Mouse (Mus musculus) embryonic facial prominence, embryonic 13.5 days (tissue): ENCODE data around the gene Fmo5. TPM values are rescaled to one million over a fixed set of nuclear protein-coding genes. Genes with fewer than 3 reads are reported as not detected.

Source experiments
- ATAC-seq: fragments of 200-750 bp; cut with Nextera tagmentation; 2 replicates; pipeline ENCODE4 v1.8.0; 2017; ENCODE audit warnings: low read depth; ENCODE audit not compliant: insufficient number of reproducible peaks, insufficient read depth, low FRiP score, low TSS enrichment
- H3K27ac ChIP-seq: fragments of 300-500 bp; sonication (generic); 2 replicates; pipeline ENCODE4 v1.5.1; 2015; ENCODE audit warnings: moderate library complexity, mild to moderate bottlenecking, inconsistent platforms
- H3K27me3 ChIP-seq: fragments of 300-500 bp; sonication (generic); 2 replicates; pipeline ENCODE4 v1.6.1; 2015; ENCODE audit warnings: mild to moderate bottlenecking, inconsistent platforms
- H3K36me3 ChIP-seq: fragments of 300-500 bp; sonication (generic); 2 replicates; pipeline ENCODE4 v1.6.1; 2015; ENCODE audit warnings: mild to moderate bottlenecking, inconsistent platforms
- H3K4me1 ChIP-seq: fragments of 300-500 bp; sonication (generic); 2 replicates; pipeline ENCODE4 v1.6.1; 2015; ENCODE audit warnings: inconsistent platforms
- H3K4me2 ChIP-seq: fragments of 300-500 bp; sonication (generic); 2 replicates; pipeline ENCODE4 v1.6.1; 2015; ENCODE audit warnings: moderate library complexity, mild to moderate bottlenecking, inconsistent platforms
- H3K4me3 ChIP-seq: fragments of 300-500 bp; sonication (generic); 2 replicates; pipeline ENCODE4 v1.5.1; 2015; ENCODE audit warnings: mild to moderate bottlenecking, inconsistent platforms
- H3K9ac ChIP-seq: fragments of 300-500 bp; sonication (generic); 2 replicates; pipeline ENCODE4 v1.6.1; 2015; ENCODE audit warnings: mild to moderate bottlenecking, inconsistent platforms
- H3K9me3 ChIP-seq: fragments of 300-500 bp; sonication (generic); 2 replicates; pipeline ENCODE4 v1.6.1; 2016; ENCODE audit warnings: inconsistent platforms
- WGBS: fragments of 180-500 bp; shearing (Covaris S2); methylation state at CpG from one replicate; pipeline ENCODE4 v1.1.7; 2015; ENCODE audit warnings: mixed read lengths; 5-methylcytosine and 5-hydroxymethylcytosine counted together
- polyA plus RNA-seq: library from polyadenylated mRNA; unstranded; fragments of >200 nt; fragmentation: Nextera tagmentation; extraction: Ambion mirVana; gene quantifications from 2 replicates; pipeline ENCODE4 v1.2.1, GENCODE M21; 2015

Gene Fmo5
- 2.1 and 3.1 TPM in 2 replicates for polyA plus RNA-seq

DNA sequence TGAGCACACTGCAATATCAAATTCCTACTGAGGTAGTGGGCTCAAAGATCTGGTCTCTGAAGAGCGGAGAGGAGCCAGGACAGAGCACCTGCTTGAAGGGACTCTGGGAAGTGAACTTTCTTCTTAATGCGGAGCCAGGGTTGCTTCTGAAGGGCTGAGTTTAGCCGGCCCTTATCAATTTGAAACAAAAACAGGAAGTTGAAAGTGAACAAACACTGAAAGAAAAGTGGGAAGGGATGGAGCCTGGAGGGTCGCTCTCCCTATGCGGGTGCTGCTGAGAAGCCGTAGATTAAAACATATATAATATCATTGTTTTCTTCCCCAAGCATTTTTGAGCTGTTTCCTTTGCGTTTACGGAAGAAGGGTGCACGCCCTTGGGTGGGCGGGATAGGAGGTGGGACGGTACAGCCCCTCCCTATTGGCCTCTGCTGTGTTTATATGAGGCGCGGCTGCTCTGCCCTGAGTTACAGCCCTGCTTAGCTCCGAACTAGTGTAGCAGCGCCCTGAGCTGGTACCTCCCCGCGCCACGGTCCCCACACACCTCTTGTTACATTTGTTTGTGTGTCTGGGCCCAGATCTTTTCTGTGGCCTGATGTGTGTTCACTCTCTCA lies at the start of gene Fmo5:
Gene Fmo5, plus strand, starts transcription at position 414 of the 611 bp plus-strand sequence.
- Histone ChIP-seq H3K4me3 (peak within 1 kb of the TSS; percentile 46), H3K36me3 (no peaks in the 10 kb centered on the region)
- peak; percentile 79; the same call in 1 of the 2 replicates for ATAC-seq

GRCm38 (mm10) chr3:97585383-97586160 lies 43.0 kb upstream of the Fmo5 start:
- H3K9ac ChIP-seq, result no peak overlapping the region
- H3K27me3 ChIP-seq, result no peaks in the 10 kb centered on the region
- no peaks in the 10 kb centered on the region for H3K9me3 ChIP-seq
- H3K4me1 ChIP-seq, result no peaks in the 10 kb centered on the region
- H3K27ac ChIP-seq, result no peak overlapping the region
- ATAC-seq, result 0 out of 2 replicates have a peak, but pooled peaks have one; percentile 56
- no peak overlapping the region for H3K4me3 ChIP-seq
- H3K36me3 ChIP-seq, result peaks cover 50% of the 10 kb centered on the region
- 68% methylated on average over 18 of the region's 18 CpGs for WGBS
- no peak overlapping the region for H3K4me2 ChIP-seq

More for the DNA sequence above, at the start of gene Fmo5:
- Histone ChIP-seq H3K9ac (peak within 1 kb of the TSS; percentile 65), H3K27ac (no peak within 1 kb of the TSS), H3K9me3 (no peaks in the 10 kb centered on the region), H3K4me1 (peaks cover 5% of the 10 kb centered on the region; the same call in 1 of the 2 replicates), H3K27me3 (no peaks in the 10 kb centered on the region; the same call in 1 of the 2 replicates), H3K4me2 (peak within 1 kb of the TSS; percentile 68)
- 2% methylated on average over 18 of the region's 18 CpGs for WGBS

DNA sequence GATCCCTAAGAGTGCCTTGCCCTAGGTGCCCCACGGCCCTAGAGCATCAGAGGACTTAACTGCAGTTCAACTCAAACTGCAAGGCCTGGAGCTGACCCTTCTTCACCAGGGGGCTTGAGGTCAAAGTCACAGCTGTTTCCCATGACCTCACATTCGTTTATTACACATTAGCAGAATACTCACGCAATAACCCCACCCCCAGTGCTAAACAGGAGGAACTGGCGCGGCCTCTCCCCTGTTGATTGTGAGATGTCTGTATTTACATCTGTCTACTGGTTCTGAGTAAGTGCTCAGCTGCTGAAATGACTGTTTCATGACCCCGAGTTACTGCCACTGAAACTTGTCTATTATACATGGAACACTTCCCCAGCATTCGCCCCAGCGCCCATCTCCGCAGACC lies 40.9 kb upstream of the Fmo5 start:
- no peak for ATAC-seq
- 80% methylated on average over 9 of the region's 9 CpGs for WGBS
- no peaks in the 10 kb centered on the region for H3K27me3 ChIP-seq

DNA sequence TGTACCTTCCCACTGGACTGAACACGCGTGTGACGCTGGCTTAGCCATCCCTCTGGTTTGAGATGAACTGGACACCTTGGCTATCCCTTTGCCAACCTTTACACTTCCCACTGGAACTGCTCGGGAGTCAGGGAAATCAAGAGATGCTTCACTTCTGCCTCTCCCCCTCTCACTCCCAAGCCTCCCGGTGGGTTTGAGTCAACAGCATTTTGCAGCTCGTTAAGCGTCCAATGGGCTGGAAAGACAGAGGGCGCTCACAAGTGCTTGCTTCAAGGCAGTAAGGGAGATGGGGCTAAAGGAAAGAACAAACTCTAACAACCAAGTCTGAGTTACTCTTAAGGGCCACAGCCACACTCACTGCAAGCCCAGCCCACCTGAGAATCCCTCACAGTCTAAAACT lies 37.9 kb upstream of the Fmo5 start:
- Histone ChIP-seq H3K9ac (no peak overlapping the region), H3K4me2 (no peak overlapping the region), H3K27me3 (no peaks in the 10 kb centered on the region), H3K27ac (no peak overlapping the region), H3K4me3 (no peak overlapping the region), H3K9me3 (no peaks in the 10 kb centered on the region), H3K4me1 (no peaks in the 10 kb centered on the region), H3K36me3 (peaks cover 51% of the 10 kb centered on the region)
- WGBS, result 70% methylated on average over 8 of the region's 8 CpGs
- ATAC-seq, result no peak

More for the DNA sequence above, 40.9 kb upstream of the Fmo5 start:
- no peaks in the 10 kb centered on the region for H3K4me1 ChIP-seq
- no peak overlapping the region for H3K4me2 ChIP-seq
- H3K36me3 ChIP-seq, result peaks cover 43% of the 10 kb centered on the region
- H3K9ac ChIP-seq, result no peak overlapping the region
- H3K9me3 ChIP-seq, result no peaks in the 10 kb centered on the region
- H3K4me3 ChIP-seq, result no peak overlapping the region
- no peak overlapping the region for H3K27ac ChIP-seq

- no peaks in the 10 kb centered on the region for H3K9me3 ChIP-seq
- H3K27me3 ChIP-seq, result no peaks in the 10 kb centered on the region
- no peak overlapping the region for H3K4me3 ChIP-seq
- WGBS, result 91% methylated on average over 5 of the region's 5 CpGs
- H3K4me1 ChIP-seq, result no peaks in the 10 kb centered on the region
- ATAC-seq, result no peak
- no peak overlapping the region for H3K9ac ChIP-seq
- H3K27ac ChIP-seq, result no peak overlapping the region
- H3K4me2 ChIP-seq, result no peak overlapping the region
- peaks cover 37% of the 10 kb centered on the region for H3K36me3 ChIP-seq
These were observed 35.5 kb upstream of the Fmo5 start for GRCm38 (mm10) chr3:97593089-97593488.

- 88% methylated on average over 13 of the region's 13 CpGs for WGBS
- H3K4me3 ChIP-seq, result no peak overlapping the region
- no peak overlapping the region for H3K27ac ChIP-seq
- H3K9ac ChIP-seq, result no peak overlapping the region
- no peaks in the 10 kb centered on the region for H3K27me3 ChIP-seq
- H3K4me2 ChIP-seq, result no peak overlapping the region
- H3K36me3 ChIP-seq, result peaks cover 37% of the 10 kb centered on the region
- ATAC-seq, result no peak
- no peaks in the 10 kb centered on the region for H3K4me1 ChIP-seq
- no peaks in the 10 kb centered on the region for H3K9me3 ChIP-seq
These were observed 34.5 kb upstream of the Fmo5 start for GRCm38 (mm10) chr3:97594140-97594539.

DNA sequence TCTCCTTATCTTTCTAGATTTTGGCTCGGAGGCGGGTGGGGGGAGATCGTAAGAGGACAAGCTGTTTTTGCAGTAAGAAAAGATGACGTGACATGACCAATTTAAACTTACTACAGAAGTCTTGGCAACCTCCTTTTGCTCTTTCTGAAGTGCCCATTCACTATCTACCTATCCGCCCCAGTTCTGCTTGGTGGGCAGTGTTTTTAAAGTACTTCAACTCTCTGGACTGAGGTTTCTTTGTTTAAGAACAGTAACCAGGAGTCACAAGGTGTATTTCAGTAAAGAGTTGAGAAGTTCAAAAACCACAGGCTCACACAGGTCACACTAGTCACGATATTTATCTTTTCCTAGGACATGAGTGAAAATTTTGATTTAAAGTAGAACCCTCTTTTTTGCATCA lies 33.5 kb upstream of the Fmo5 start:
- H3K36me3 ChIP-seq, result peaks cover 37% of the 10 kb centered on the region
- WGBS, result 88% methylated on average over 6 of the region's 6 CpGs
- no peak overlapping the region for H3K4me3 ChIP-seq
- no peaks in the 10 kb centered on the region for H3K4me1 ChIP-seq
- no peaks in the 10 kb centered on the region for H3K27me3 ChIP-seq
- H3K9me3 ChIP-seq, result no peaks in the 10 kb centered on the region
- no peak overlapping the region for H3K4me2 ChIP-seq
- H3K9ac ChIP-seq, result no peak overlapping the region
- H3K27ac ChIP-seq, result no peak overlapping the region
- no peak for ATAC-seq

GRCm38 (mm10) chr3:97596796-97597195 lies 31.8 kb upstream of the Fmo5 start:
- Histone ChIP-seq H3K27ac (no peak overlapping the region), H3K27me3 (no peaks in the 10 kb centered on the region), H3K9me3 (no peaks in the 10 kb centered on the region), H3K4me2 (no peak overlapping the region), H3K9ac (no peak overlapping the region), H3K4me3 (no peak overlapping the region), H3K4me1 (no peaks in the 10 kb centered on the region), H3K36me3 (peaks cover 40% of the 10 kb centered on the region)
- ATAC-seq, result no peak
- WGBS, result 84% methylated on average over 8 of the region's 8 CpGs

DNA sequence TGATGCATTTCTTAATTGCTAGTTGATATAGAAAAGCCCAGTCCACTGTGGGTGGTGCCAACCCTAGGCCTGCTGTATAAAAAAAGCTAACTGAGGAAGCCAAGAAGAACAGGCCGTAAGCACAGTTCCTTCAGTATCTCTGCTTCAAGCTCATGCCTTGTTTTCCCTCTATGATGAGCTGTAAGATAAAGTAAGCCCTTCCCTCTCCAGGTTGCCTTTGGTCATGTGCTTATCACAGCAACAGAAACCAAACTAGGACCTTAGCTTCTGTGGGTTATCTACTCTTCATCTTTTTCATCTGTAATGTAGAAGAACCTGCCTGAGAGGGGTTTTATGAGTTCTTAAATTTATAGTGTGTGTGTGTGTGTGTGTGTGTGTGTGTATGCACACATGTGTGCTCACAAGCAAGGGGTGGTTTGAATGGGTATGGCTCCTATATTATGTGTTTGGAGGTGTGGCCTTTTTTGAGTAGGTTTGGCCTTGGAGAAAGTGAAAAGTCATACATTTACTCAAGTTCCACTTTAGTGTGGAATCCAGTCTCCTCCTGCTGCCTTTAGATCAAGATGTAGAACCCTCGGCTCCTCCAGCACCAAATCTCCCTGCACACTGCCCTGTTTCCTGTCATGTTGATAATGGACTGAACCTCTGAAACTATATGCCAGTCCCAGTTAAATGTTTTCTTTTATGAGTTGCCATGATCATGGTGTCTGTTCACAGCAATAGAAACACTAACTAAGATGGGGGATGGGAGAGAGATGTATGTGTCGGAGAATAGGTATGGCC lies 28.4 kb upstream of the Fmo5 start:
- H3K27me3 ChIP-seq, result no peaks in the 10 kb centered on the region
- no peak for ATAC-seq

GRCm38 (mm10) chr3:97609201-97609844 lies 19.3 kb upstream of the Fmo5 start:
- Histone ChIP-seq H3K4me2 (peak overlapping the region; percentile 84), H3K36me3 (no peaks in the 10 kb centered on the region), H3K4me1 (peaks cover 4% of the 10 kb centered on the region; the same call in 1 of the 2 replicates), H3K4me3 (peak overlapping the region; percentile 78), H3K9me3 (no peaks in the 10 kb centered on the region), H3K27me3 (no peaks in the 10 kb centered on the region; the same call in 1 of the 2 replicates), H3K9ac (peak overlapping the region; percentile 85), H3K27ac (peak overlapping the region; percentile 88; the same call in 1 of the 2 replicates)
- ATAC-seq, result no peak
- WGBS, result 3% methylated on average over 20 of the region's 20 CpGs

More for the DNA sequence above, 28.4 kb upstream of the Fmo5 start:
- no peaks in the 10 kb centered on the region for H3K4me1 ChIP-seq
- WGBS, result 94% methylated on average over 3 of the region's 3 CpGs
- H3K36me3 ChIP-seq, result peaks cover 39% of the 10 kb centered on the region
- no peaks in the 10 kb centered on the region for H3K9me3 ChIP-seq
- H3K9ac ChIP-seq, result no peak overlapping the region
- no peak overlapping the region for H3K4me3 ChIP-seq
- no peak overlapping the region for H3K27ac ChIP-seq
- H3K4me2 ChIP-seq, result no peak overlapping the region

GRCm38 (mm10) chr3:97609845-97610410 lies 18.7 kb upstream of the Fmo5 start, which contains the start of gene Chd1l:
Gene Chd1l, minus strand, starts transcription at chr3:97610203.
- peaks cover 4% of the 10 kb centered on the region; the same call in 1 of the 2 replicates for H3K4me1 ChIP-seq
- no peaks in the 10 kb centered on the region; the same call in 1 of the 2 replicates for H3K27me3 ChIP-seq
- peak within 1 kb of the TSS; percentile 88 for H3K27ac ChIP-seq
- peak within 1 kb of the TSS; percentile 78 for H3K4me3 ChIP-seq
- under 1% methylated on average over 56 of the region's 56 CpGs for WGBS
- peak; percentile 89 for ATAC-seq
- H3K4me2 ChIP-seq, result peak within 1 kb of the TSS; percentile 84
- H3K9me3 ChIP-seq, result no peaks in the 10 kb centered on the region
- peak within 1 kb of the TSS; percentile 85 for H3K9ac ChIP-seq
- H3K36me3 ChIP-seq, result no peaks in the 10 kb centered on the region
